Mouse (Mus musculus): ENCODE measurements at regions not wholly inside any gene's neighbourhood (a gene's known extent, or its start where the extent isn't known, plus 50 kb on each side); places are given as distances from the start of the nearest gene placed in this dataset.

DNA sequence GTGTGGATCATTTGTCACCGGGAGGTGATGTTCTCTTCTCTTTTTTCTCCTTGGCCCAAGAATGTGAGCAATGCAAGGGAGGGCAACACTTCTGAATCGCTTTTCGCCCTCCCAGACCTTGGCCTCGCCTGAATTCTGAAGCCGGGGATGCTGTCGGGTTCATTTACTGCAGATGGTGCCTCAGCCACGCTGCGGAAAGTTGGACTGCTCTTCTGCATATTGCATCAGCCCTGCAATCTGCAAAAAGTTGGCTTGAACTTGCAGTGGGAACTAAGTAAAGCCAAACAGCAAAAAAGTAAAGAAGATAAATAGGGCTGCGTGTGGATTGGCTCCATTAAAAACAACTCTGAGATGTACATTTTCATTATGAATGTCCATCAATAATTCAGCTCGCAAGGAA, 55.9 kb upstream of the Dok5 start:
- no peak for ATAC-seq (replicated peaks)
- Histone ChIP-seq H3K4me2 (no peak overlapping the region), H3K36me3 (replicated peaks) (no peaks in the 10 kb centered on the region), H3K27ac (no peak overlapping the region), H3K4me3 (no peak overlapping the region), H3K9ac (no peak overlapping the region), H3K27me3 (replicated peaks) (no peaks in the 10 kb centered on the region), H3K4me1 (no peaks in the 10 kb centered on the region), H3K9me3 (no peaks in the 10 kb centered on the region)
- 90% methylated on average over 10 of the region's 10 CpGs for WGBS

DNA sequence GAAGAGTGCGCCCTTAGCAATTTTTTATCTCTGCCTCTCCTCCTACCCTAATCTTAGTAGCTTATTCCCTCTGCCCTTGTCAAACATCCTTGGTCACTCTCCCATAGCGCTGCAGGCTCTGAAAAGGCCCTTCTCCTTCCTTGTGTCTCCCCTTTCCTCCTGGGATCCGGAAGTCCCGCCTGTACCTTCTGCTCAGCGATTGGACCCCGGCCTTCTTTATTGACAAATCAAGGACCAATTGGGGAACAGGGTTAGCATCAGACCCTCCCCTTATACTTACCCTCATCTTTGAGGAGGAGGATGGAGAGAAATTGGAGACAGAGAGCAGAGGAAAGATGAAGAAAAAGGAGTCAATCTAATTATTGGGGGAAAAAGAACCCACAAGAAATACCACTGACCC, 57.9 kb upstream of the Dok5 start:
- WGBS, result 82% methylated on average over 6 of the region's 6 CpGs
- no peaks in the 10 kb centered on the region for H3K4me1 ChIP-seq
- H3K4me3 ChIP-seq, result no peak overlapping the region
- no peak overlapping the region for H3K9ac ChIP-seq
- H3K27me3 ChIP-seq (replicated peaks), result no peaks in the 10 kb centered on the region
- no peaks in the 10 kb centered on the region for H3K9me3 ChIP-seq
- no peaks in the 10 kb centered on the region for H3K36me3 ChIP-seq (replicated peaks)
- H3K4me2 ChIP-seq, result no peak overlapping the region
- H3K27ac ChIP-seq, result no peak overlapping the region
- no peak for ATAC-seq (replicated peaks)

DNA sequence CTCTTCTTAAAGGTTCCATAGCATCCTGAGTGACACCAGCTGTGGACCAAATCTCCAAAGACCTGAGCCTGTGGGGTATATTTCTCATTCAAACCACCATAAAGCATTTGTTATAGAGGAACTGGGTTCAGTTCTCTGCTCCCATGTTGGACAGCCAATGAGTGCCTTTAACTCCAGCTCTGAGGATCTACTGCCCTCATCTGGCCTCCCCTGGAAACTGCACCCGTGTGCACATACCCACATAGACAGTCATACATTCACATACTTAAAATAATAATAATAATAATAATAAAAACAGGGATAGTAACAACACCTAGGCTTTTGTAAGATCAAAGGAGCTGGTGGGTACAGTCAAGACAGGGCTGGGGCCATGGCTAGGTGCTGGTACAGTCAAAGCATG, 58.8 kb upstream of the Dok5 start:
- Histone ChIP-seq H3K4me3 (no peak overlapping the region), H3K27me3 (replicated peaks) (no peaks in the 10 kb centered on the region), H3K4me1 (no peaks in the 10 kb centered on the region), H3K9me3 (no peaks in the 10 kb centered on the region), H3K4me2 (no peak overlapping the region), H3K36me3 (replicated peaks) (no peaks in the 10 kb centered on the region), H3K9ac (no peak overlapping the region), H3K27ac (no peak overlapping the region)
- 94% methylated on average over 1 of the region's 1 CpGs for WGBS
- no peak for ATAC-seq (replicated peaks)

DNA sequence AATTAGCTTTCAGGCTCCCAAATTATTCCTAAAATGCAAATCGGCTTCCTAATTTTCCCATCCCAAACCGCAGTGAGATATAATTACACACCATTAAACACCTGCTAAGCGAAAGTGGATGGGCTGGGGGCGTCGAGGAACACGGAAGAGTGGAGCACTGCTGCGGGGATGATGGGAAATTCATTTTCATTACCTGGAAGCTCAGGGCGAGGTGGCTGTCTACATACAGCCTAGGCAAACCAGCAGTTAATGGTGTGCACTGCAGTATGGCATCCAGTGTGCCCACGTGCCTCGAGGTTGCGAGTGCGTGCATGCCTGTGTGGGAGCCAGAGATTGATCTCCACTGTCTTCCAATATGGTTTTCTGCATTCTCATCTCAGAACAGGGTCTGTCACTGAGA, 62.6 kb upstream of the Dok5 start:
- WGBS, result 86% methylated on average over 12 of the region's 12 CpGs
- no peak for ATAC-seq (replicated peaks)

DNA sequence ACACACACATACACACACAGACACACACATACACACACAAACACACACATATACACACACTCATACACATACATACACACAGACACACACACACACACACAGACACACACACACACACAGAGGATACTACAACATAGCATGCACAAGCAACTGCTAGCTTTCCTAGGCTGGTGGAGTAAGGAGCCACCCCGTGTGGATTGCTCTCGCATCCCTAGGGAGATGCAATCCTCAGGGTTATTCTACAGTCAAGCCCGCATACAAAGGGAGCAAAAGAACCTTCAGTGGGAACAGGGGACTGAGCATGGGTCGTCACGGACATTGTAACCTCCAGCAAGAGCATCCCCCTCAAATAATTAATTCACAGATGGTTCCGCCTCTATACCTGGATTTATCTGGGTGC, 63.1 kb upstream of the Dok5 start:
- WGBS, result 68% methylated on average over 6 of the region's 6 CpGs
- H3K27me3 ChIP-seq (replicated peaks), result no peaks in the 10 kb centered on the region
- H3K4me1 ChIP-seq, result no peaks in the 10 kb centered on the region
- no peak overlapping the region for H3K4me3 ChIP-seq
- no peak overlapping the region for H3K27ac ChIP-seq
- ATAC-seq (replicated peaks), result no peak
- no peaks in the 10 kb centered on the region for H3K9me3 ChIP-seq
- no peak overlapping the region for H3K9ac ChIP-seq
- H3K4me2 ChIP-seq, result no peak overlapping the region
- H3K36me3 ChIP-seq (replicated peaks), result no peaks in the 10 kb centered on the region

More for the DNA sequence above, 62.6 kb upstream of the Dok5 start:
- Histone ChIP-seq H3K9me3 (no peaks in the 10 kb centered on the region), H3K9ac (no peak overlapping the region), H3K36me3 (replicated peaks) (no peaks in the 10 kb centered on the region), H3K27me3 (replicated peaks) (no peaks in the 10 kb centered on the region), H3K4me3 (no peak overlapping the region), H3K4me2 (no peak overlapping the region), H3K4me1 (no peaks in the 10 kb centered on the region), H3K27ac (no peak overlapping the region)

DNA sequence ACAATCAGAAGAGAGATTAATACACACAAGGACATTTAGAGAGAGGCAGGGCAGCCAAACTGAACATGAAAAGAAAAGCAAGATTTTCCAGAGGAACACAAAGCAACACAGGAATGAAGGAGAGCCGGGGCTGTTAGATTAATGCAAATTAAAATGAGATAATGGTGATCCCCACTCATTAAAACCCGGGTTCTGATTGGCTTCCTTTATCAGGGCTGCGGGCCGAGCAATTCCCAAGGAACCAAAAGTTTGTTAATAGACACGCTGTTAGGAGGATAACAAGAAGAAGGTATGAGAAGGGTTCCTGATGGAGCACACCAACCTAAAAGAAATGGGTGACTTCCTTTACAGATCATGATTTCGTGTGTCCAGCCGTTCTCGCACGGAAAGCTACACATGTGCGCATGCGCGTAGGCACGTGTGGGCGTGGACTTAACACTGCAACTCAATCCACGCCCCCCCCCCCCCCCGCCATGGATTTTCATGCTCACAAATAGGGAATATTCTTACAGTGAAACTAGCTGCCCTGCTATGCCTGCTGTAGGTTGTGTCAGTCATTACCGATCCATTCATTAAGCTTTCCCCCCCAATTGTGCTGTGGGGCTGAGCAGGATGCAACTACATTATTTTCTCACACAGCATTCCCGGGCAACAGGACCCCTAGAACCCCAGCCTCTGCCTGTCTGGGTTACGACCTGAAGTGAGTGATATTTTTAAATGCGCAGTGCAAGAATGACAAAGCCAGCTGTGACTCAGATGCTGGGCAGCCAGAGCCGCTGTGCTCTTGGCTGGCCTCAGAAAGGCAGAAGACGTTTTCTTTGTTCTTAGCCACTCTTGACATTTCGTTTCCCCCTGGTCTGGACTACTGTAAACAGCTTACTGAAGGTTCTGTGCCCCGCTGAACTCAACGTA, 60.5 kb upstream of the 4930470P17Rik start:
- Histone ChIP-seq H3K4me2 (no peak overlapping the region), H3K27ac (peak overlapping the region; percentile 32; the same call in 1 of the 2 replicates), H3K4me3 (no peak overlapping the region), H3K36me3 (replicated peaks) (no peaks in the 10 kb centered on the region), H3K4me1 (peaks cover 16% of the 10 kb centered on the region), H3K27me3 (replicated peaks) (no peaks in the 10 kb centered on the region), H3K9ac (no peak overlapping the region), H3K9me3 (no peaks in the 10 kb centered on the region)
- 72% methylated on average over 25 of the region's 25 CpGs for WGBS
- ATAC-seq (replicated peaks), result no peak

DNA sequence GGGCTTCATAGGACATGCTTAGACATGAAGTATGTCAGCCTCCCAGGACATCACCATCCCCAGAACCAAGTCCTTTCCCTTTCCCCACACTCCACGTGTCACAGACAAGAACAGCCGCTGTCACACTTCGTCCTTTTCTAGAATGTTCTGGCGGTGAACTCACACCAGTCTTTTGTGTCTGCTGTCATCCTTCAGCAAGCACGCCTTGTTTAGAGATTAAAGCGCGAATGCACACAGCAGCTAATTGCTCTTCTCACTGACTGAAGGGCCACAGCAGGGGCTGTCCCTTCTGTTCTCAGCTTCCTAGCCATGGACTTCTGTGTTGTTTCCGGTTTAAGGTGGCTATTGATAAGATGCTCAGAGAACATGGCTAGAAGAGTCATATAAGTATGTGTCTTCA, 57.5 kb upstream of the 4930470P17Rik start:
- no peaks in the 10 kb centered on the region for H3K9me3 ChIP-seq
- no peak overlapping the region for H3K4me3 ChIP-seq
- no peak overlapping the region for H3K4me2 ChIP-seq
- 31% methylated on average over 8 of the region's 8 CpGs for WGBS
- H3K27ac ChIP-seq, result no peak overlapping the region
- no peak overlapping the region for H3K9ac ChIP-seq
- no peaks in the 10 kb centered on the region for H3K36me3 ChIP-seq (replicated peaks)
- peaks cover 18% of the 10 kb centered on the region for H3K4me1 ChIP-seq
- no peak for ATAC-seq (replicated peaks)
- no peaks in the 10 kb centered on the region for H3K27me3 ChIP-seq (replicated peaks)

DNA sequence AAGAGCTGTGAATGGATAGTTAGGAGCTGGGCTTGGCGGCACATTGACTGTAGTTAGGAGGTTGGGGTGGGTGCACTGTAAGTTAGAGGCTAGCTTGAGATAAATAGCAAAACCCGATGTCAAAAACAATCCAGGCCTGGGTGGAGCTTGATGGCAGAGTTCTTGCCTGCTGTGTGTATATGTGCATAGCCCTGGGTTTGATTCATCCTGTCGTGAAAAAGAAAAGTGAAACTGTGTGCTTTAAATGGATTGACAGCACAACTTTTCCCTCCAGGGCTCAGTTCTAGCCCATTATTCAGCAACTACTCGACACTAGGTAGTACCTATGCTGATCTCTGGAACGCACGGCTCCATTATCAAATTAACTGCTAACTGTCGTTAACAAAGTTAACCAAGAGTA, 56.7 kb upstream of the 4930470P17Rik start:
- Histone ChIP-seq H3K9me3 (no peaks in the 10 kb centered on the region), H3K27me3 (replicated peaks) (no peaks in the 10 kb centered on the region), H3K9ac (no peak overlapping the region), H3K4me1 (peaks cover 22% of the 10 kb centered on the region), H3K4me3 (no peak overlapping the region), H3K27ac (peak overlapping the region; percentile 71; the same call in 1 of the 2 replicates), H3K36me3 (replicated peaks) (no peaks in the 10 kb centered on the region), H3K4me2 (no peak overlapping the region)
- WGBS, result 50% methylated on average over 7 of the region's 7 CpGs
- 0 out of 2 replicates have a peak, but pooled peaks have one; percentile 41 for ATAC-seq (replicated peaks)

DNA sequence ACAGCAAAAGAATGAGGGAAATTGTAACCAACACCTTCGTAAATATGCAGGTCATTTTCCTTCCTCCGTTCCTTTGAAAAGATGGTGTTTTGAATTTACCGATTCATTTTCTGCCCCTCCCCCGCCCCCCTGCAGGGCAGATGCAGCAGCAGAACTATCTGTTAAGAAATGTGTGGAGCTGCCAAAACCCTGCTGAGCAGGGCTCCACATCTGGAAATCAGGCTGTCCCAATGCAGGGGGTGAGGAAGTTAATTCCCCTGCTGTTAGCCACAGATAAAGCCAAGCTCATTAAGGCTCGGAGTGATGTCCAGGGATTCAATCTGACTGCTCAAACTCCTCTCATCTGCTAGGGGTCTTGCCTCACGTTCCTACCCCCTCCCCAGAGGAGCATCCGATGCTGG, 56.0 kb upstream of the 4930470P17Rik start:
- 0 out of 2 replicates have a peak, but pooled peaks have one; percentile 27 for ATAC-seq (replicated peaks)

DNA sequence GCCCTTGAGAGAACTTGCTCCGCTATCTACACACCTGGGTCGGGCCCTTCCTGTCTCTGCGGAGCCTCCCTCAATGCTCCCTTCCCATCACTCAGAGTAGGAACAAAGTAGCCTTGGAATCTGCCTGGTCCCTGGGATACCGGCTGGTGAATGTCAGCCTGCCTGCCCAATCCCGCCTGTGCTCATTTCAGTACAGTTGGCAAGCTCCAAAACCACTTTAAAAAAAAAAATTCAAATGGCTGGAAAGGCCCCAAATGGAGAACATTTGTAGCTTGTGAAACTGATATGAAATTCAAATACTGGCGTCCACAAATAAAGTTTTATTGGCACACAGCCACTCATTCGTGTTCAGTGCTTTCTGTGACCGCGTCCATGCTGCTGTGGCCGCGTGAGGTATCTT, 50.3 kb upstream of the 4930470P17Rik start:
- no peak overlapping the region for H3K4me3 ChIP-seq
- H3K36me3 ChIP-seq (replicated peaks), result no peaks in the 10 kb centered on the region
- H3K27me3 ChIP-seq (replicated peaks), result no peaks in the 10 kb centered on the region
- peaks cover 9% of the 10 kb centered on the region for H3K4me1 ChIP-seq
- WGBS, result 87% methylated on average over 11 of the region's 11 CpGs
- H3K4me2 ChIP-seq, result no peak overlapping the region
- H3K27ac ChIP-seq, result 0 out of 2 replicates have a peak overlapping the region, but pooled peaks have one; percentile 5
- no peak overlapping the region for H3K9ac ChIP-seq
- ATAC-seq (replicated peaks), result no peak
- H3K9me3 ChIP-seq, result no peaks in the 10 kb centered on the region

More for the DNA sequence above, 56.0 kb upstream of the 4930470P17Rik start:
- Histone ChIP-seq H3K4me1 (peaks cover 26% of the 10 kb centered on the region), H3K9me3 (no peaks in the 10 kb centered on the region), H3K9ac (no peak overlapping the region), H3K4me2 (no peak overlapping the region; the same call in 1 of the 2 replicates), H3K36me3 (replicated peaks) (no peaks in the 10 kb centered on the region), H3K4me3 (no peak overlapping the region), H3K27me3 (replicated peaks) (no peaks in the 10 kb centered on the region), H3K27ac (peak overlapping the region; percentile 71)
- WGBS, result under 1% methylated on average over 7 of the region's 7 CpGs

Measured in midbrain, embryonic 15.5 days (tissue).